Mouse (Mus musculus): ENCODE results near the gene Ipp. TPM values are rescaled to one million over a fixed set of nuclear protein-coding genes. Genes with fewer than 3 reads are reported as not detected.

Gene Ipp
- 11.2 TPM for polyA plus RNA-seq (2017; shearing (Covaris generic))

GRCm38 (mm10) chr4:116507425-116508218, at the start of gene Ipp:
TSS of gene Ipp (plus strand) at chr4:116507549.

GRCm38 (mm10) chr4:116464126-116464981, 43.0 kb upstream of the Ipp start, which contains the start of gene Mast2:
TSS of gene Mast2 (minus strand) at chr4:116464183.

GRCm38 (mm10) chr4:116555413-116556300, 48.3 kb downstream of the Ipp start, which contains the start of gene Tmem69:
TSS of gene Tmem69 (minus strand) at chr4:116555936.

GRCm38 (mm10) chr4:116557306-116558121, 50.2 kb downstream of the Ipp start, which contains the start of gene Gpbp1l1:
TSS of gene Gpbp1l1 (plus strand) at chr4:116557658.

Other genes starting within 250 kb of the Ipp start
- gene Mast2, start 43.4 kb upstream of the Ipp start, polyA plus RNA-seq (2017; shearing (Covaris generic)), result 12.8 TPM
- gene Tmem69, start 48.4 kb downstream of the Ipp start, polyA plus RNA-seq (2017; shearing (Covaris generic)), result 7.1 TPM
- gene Gpbp1l1, start 50.1 kb downstream of the Ipp start, polyA plus RNA-seq (2017; shearing (Covaris generic)), result 61.4 TPM
- gene Ccdc17, start 89.1 kb downstream of the Ipp start, polyA plus RNA-seq (2017; shearing (Covaris generic)), result 8.7 TPM
- 91.4 TPM for gene Nasp, start 120.4 kb downstream of the Ipp start, polyA plus RNA-seq (2017; shearing (Covaris generic))
- 215 TPM for gene Akr1a1, start 144.1 kb downstream of the Ipp start, polyA plus RNA-seq (2017; shearing (Covaris generic))
- 495 TPM for gene Prdx1, start 178.0 kb downstream of the Ipp start, polyA plus RNA-seq (2017; shearing (Covaris generic))
- 3.7 TPM for gene Mmachc, start 200.9 kb downstream of the Ipp start, polyA plus RNA-seq (2017; shearing (Covaris generic))
- 9.8 TPM for gene Ccdc163, start 201.0 kb downstream of the Ipp start, polyA plus RNA-seq (2017; shearing (Covaris generic))
- 3.2 TPM for gene Tesk2, start 213.4 kb downstream of the Ipp start, polyA plus RNA-seq (2017; shearing (Covaris generic))